Mouse (Mus musculus): Measurements from ENCODE around the gene Tnk1. TPM values are rescaled to one million over a fixed set of nuclear protein-coding genes. Genes with fewer than 3 reads are reported as not detected.
A peak's percentile ranks its signal among the peaks of the same experiment; 100 is the strongest.

The Tnk1 gene
- polyA plus RNA-seq, 1 experiment from 2014 or later = 3.1 TPM

- 8% methylated on average over 48 of the region's 48 CpGs for WGBS
- peak; percentile 66 for DNase-seq (ENCODE audit: low spot score)
- H3K27ac ChIP-seq (replicated peaks) = peak overlapping the region; percentile 79
- peaks cover 49% of the 10 kb centered on the region for H3K27me3 ChIP-seq (replicated peaks; ENCODE audit: low read depth, poor library complexity, severe bottlenecking)
- peaks cover 64% of the 10 kb centered on the region for H3K4me1 ChIP-seq
- H3K9me3 ChIP-seq = no peaks in the 10 kb centered on the region
- H3K4me3 ChIP-seq = peak overlapping the region; percentile 88
- H3K36me3 ChIP-seq (replicated peaks) = peaks cover 42% of the 10 kb centered on the region
These were observed 24.5 kb downstream of the Tnk1 start for GRCm38 (mm10) chr11:69834001-69834549.

- 58% methylated on average over 8 of the region's 8 CpGs for WGBS
- Histone ChIP-seq H3K9me3 (no peaks in the 10 kb centered on the region), H3K27me3 (replicated peaks; ENCODE audit: low read depth, poor library complexity, severe bottlenecking) (peaks cover 49% of the 10 kb centered on the region), H3K4me3 (peak overlapping the region; percentile 88), H3K36me3 (replicated peaks) (peaks cover 47% of the 10 kb centered on the region), H3K4me1 (peaks cover 64% of the 10 kb centered on the region), H3K27ac (replicated peaks) (peak overlapping the region; percentile 79)
- no peak for DNase-seq (ENCODE audit: low spot score)
These were observed 25.0 kb downstream of the Tnk1 start for GRCm38 (mm10) chr11:69833554-69833953.

GRCm38 (mm10) chr11:69828832-69829231 is 29.7 kb downstream of the Tnk1 start:
- Histone ChIP-seq H3K9me3 (peaks cover 7% of the 10 kb centered on the region; the same call in 1 of the 2 replicates), H3K4me3 (no peak overlapping the region), H3K36me3 (replicated peaks) (peaks cover 92% of the 10 kb centered on the region), H3K4me1 (peaks cover 26% of the 10 kb centered on the region), H3K27me3 (replicated peaks; ENCODE audit: low read depth, poor library complexity, severe bottlenecking) (peaks cover 17% of the 10 kb centered on the region), H3K27ac (replicated peaks) (0 out of 2 replicates have a peak overlapping the region, but pooled peaks have one; percentile 5)
- no peak for DNase-seq (ENCODE audit: low spot score)
- 72% methylated on average over 5 of the region's 5 CpGs for WGBS

GRCm38 (mm10) chr11:69823456-69823855 is 35.1 kb downstream of the Tnk1 start:
- Histone ChIP-seq H3K4me1 (peaks cover 9% of the 10 kb centered on the region; the same call in 1 of the 2 replicates), H3K36me3 (replicated peaks) (peaks cover 46% of the 10 kb centered on the region), H3K27me3 (replicated peaks; ENCODE audit: low read depth, poor library complexity, severe bottlenecking) (no peaks in the 10 kb centered on the region), H3K27ac (replicated peaks) (no peak overlapping the region), H3K9me3 (peaks cover 7% of the 10 kb centered on the region; the same call in 1 of the 2 replicates), H3K4me3 (no peak overlapping the region)
- 75% methylated on average over 2 of the region's 2 CpGs for WGBS
- no peak for DNase-seq (ENCODE audit: low spot score)

GRCm38 (mm10) chr11:69822080-69822479 is 36.5 kb downstream of the Tnk1 start, which contains the start of gene Spem1:
Spem1 (minus strand) TSS chr11:69822180.
- WGBS = 85% methylated on average over 3 of the region's 3 CpGs
- no peak for DNase-seq (ENCODE audit: low spot score)
- Histone ChIP-seq H3K36me3 (replicated peaks) (peaks cover 32% of the 10 kb centered on the region), H3K27me3 (replicated peaks; ENCODE audit: low read depth, poor library complexity, severe bottlenecking) (no peaks in the 10 kb centered on the region), H3K27ac (replicated peaks) (no peak within 1 kb of the TSS), H3K9me3 (peaks cover 13% of the 10 kb centered on the region; the same call in 1 of the 2 replicates), H3K4me3 (no peak within 1 kb of the TSS), H3K4me1 (peaks cover 9% of the 10 kb centered on the region; the same call in 1 of the 2 replicates)

GRCm38 (mm10) chr11:69818871-69819270 is 39.7 kb downstream of the Tnk1 start:
- Histone ChIP-seq H3K4me1 (peaks cover 4% of the 10 kb centered on the region; the same call in 1 of the 2 replicates), H3K9me3 (peaks cover 15% of the 10 kb centered on the region; the same call in 1 of the 2 replicates), H3K4me3 (no peak overlapping the region), H3K27ac (replicated peaks) (no peak overlapping the region), H3K27me3 (replicated peaks; ENCODE audit: low read depth, poor library complexity, severe bottlenecking) (no peaks in the 10 kb centered on the region; the same call in 1 of the 2 replicates), H3K36me3 (replicated peaks) (peaks cover under 1% of the 10 kb centered on the region)
- WGBS = 91% methylated on average over 8 of the region's 8 CpGs
- no peak for DNase-seq (ENCODE audit: low spot score)

- no peaks in the 10 kb centered on the region; the same call in 1 of the 2 replicates for H3K27me3 ChIP-seq (replicated peaks; ENCODE audit: low read depth, poor library complexity, severe bottlenecking)
- no peak within 1 kb of the TSS for H3K4me3 ChIP-seq
- no peak within 1 kb of the TSS for H3K27ac ChIP-seq (replicated peaks)
- H3K4me1 ChIP-seq = no peaks in the 10 kb centered on the region
- WGBS = 80% methylated on average over 2 of the region's 2 CpGs
- H3K36me3 ChIP-seq (replicated peaks) = no peaks in the 10 kb centered on the region
- peaks cover 15% of the 10 kb centered on the region; the same call in 1 of the 2 replicates for H3K9me3 ChIP-seq
- no peak for DNase-seq (ENCODE audit: low spot score)
These were observed 40.2 kb downstream of the Tnk1 start, which contains the start of gene Spem2 for GRCm38 (mm10) chr11:69818365-69818764. Spem2 (minus strand) TSS chr11:69818465.

- peaks cover 15% of the 10 kb centered on the region; the same call in 1 of the 2 replicates for H3K9me3 ChIP-seq
- H3K4me3 ChIP-seq = no peak overlapping the region
- no peak for DNase-seq (ENCODE audit: low spot score)
- no peaks in the 10 kb centered on the region; the same call in 1 of the 2 replicates for H3K27me3 ChIP-seq (replicated peaks; ENCODE audit: low read depth, poor library complexity, severe bottlenecking)
- no peak overlapping the region for H3K27ac ChIP-seq (replicated peaks)
- H3K4me1 ChIP-seq = no peaks in the 10 kb centered on the region
- WGBS = 92% methylated on average over 12 of the region's 12 CpGs
- H3K36me3 ChIP-seq (replicated peaks) = no peaks in the 10 kb centered on the region
These were observed 42.0 kb downstream of the Tnk1 start for GRCm38 (mm10) chr11:69816520-69816919.

GRCm38 (mm10) chr11:69815155-69815554 is 43.4 kb downstream of the Tnk1 start, which contains the start of gene Gm39566:
Gm39566 (minus strand) TSS chr11:69815298.
- no peak within 1 kb of the TSS for H3K27ac ChIP-seq (replicated peaks)
- WGBS = 62% methylated on average over 10 of the region's 10 CpGs

GRCm38 (mm10) chr11:69810280-69810679 is 48.2 kb downstream of the Tnk1 start:
- H3K27ac ChIP-seq (replicated peaks) = no peak overlapping the region
- H3K4me1 ChIP-seq = no peaks in the 10 kb centered on the region
- H3K4me3 ChIP-seq = no peak overlapping the region
- no peak for DNase-seq (ENCODE audit: low spot score)
- H3K9me3 ChIP-seq = no peaks in the 10 kb centered on the region; the same call in 1 of the 2 replicates
- H3K36me3 ChIP-seq (replicated peaks) = no peaks in the 10 kb centered on the region
- peaks cover 22% of the 10 kb centered on the region for H3K27me3 ChIP-seq (replicated peaks; ENCODE audit: low read depth, poor library complexity, severe bottlenecking)

More at GRCm38 (mm10) chr11:69815155-69815554, 43.4 kb downstream of the Tnk1 start, which contains the start of gene Gm39566:
- DNase-seq (ENCODE audit: low spot score) = no peak
- Histone ChIP-seq H3K4me1 (no peaks in the 10 kb centered on the region), H3K9me3 (peaks cover 15% of the 10 kb centered on the region; the same call in 1 of the 2 replicates), H3K36me3 (replicated peaks) (no peaks in the 10 kb centered on the region), H3K4me3 (no peak within 1 kb of the TSS), H3K27me3 (replicated peaks; ENCODE audit: low read depth, poor library complexity, severe bottlenecking) (no peaks in the 10 kb centered on the region; the same call in 1 of the 2 replicates)

- Histone ChIP-seq H3K9me3 (no peaks in the 10 kb centered on the region; the same call in 1 of the 2 replicates), H3K27ac (replicated peaks) (no peak overlapping the region), H3K27me3 (replicated peaks; ENCODE audit: low read depth, poor library complexity, severe bottlenecking) (peaks cover 49% of the 10 kb centered on the region), H3K4me1 (peaks cover 25% of the 10 kb centered on the region), H3K36me3 (replicated peaks) (no peaks in the 10 kb centered on the region), H3K4me3 (no peak overlapping the region)
- WGBS = 84% methylated on average over 2 of the region's 2 CpGs
- DNase-seq (ENCODE audit: low spot score) = no peak
These were observed 50.9 kb downstream of the Tnk1 start for GRCm38 (mm10) chr11:69807641-69808040.

- Histone ChIP-seq H3K9me3 (no peaks in the 10 kb centered on the region; the same call in 1 of the 2 replicates), H3K27ac (replicated peaks) (no peak overlapping the region), H3K4me1 (peaks cover 38% of the 10 kb centered on the region), H3K27me3 (replicated peaks; ENCODE audit: low read depth, poor library complexity, severe bottlenecking) (peaks cover 61% of the 10 kb centered on the region), H3K36me3 (replicated peaks) (no peaks in the 10 kb centered on the region), H3K4me3 (no peak overlapping the region)
- 81% methylated on average over 4 of the region's 4 CpGs for WGBS
- DNase-seq (ENCODE audit: low spot score) = no peak
These were observed 52.2 kb downstream of the Tnk1 start for GRCm38 (mm10) chr11:69806378-69806777.

Data from embryonic facial prominence, embryonic 10.5 days (tissue).